Mouse (Mus musculus) left cerebral cortex, postnatal 14 days (tissue): ENCODE measurements around the gene Gm20388. TPM values are rescaled to one million over a fixed set of nuclear protein-coding genes. Genes with fewer than 3 reads are reported as not detected.

Experiments
- DNase-seq, 2 experiments: peaks; one replicate each; pipeline ENCODE4 v3.0.0; 2021 to 2022; ENCODE audit warnings: low spot score in 2 of 2, mixed read lengths in 1 of 2
- intact Hi-C: fragments of 180-260 bp; cut with DNase I; formaldehyde crosslinking; loops from one replicate; pipeline ENCODE4 v1.15.1; 2025
- total RNA-seq, 2 experiments: library from RNA; stranded (reverse); gene quantifications; 2 replicates each; pipeline ENCODE4 v1.2.3; 2021

The Gm20388 gene
- total RNA-seq, 2 experiments from 2014 or later = 2.8 to 7.3 TPM

DNA sequence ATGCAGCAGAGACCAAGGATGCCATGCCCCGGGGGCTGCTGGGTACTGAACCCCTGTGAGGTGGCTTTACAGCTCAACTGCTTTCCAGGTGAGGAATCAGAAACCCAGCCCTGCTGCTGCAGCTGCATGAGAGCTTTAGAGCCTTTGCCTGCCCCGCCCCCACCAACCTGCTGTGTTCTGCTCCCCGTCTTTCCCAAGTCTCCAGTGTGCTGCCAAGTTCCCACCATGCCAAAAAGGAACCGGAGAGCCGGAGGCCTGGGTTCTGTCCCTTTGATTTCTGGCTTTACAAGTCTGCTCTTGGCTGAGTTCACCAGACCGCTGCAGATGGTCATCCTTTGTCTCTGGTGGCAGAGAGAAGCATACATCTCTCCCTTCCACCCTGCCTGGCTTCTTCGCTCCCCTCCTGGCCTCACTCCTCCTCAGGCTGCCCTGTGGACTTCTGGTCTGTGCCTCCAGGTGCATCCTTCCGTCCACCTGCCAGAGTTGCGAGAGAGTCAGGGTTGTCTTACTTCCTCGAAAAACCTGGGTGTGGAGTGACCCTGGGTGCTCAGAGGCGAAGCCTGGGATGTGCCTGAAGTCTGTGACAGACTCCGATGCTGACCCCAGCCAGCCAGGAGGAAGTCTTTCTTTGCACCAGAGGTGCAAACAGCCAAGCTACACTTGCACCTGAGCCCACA, 1086.4 kb downstream of the Gm20388 start:
- intact Hi-C loops = no loop called here
- DNase-seq = no peak

DNA sequence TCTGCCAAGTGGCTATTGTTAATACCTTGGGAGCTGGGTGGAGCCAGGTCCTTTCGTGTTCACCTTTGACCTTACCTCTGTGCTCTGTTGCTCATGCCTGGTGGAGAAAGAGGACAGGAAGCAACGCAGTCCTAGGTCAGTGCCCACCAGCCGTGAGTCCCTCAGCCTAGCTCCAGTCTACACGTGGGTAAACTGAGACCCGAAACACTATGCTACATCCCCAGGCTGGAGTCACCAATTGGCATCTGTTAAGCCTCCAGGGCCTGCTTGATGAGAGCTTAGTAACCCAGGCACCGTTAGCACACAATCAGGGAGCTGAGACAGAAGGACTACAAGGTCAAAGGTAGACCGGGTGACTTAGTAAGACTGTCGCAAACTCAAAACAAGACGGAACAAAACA, 1087.3 kb downstream of the Gm20388 start:
- no peak for DNase-seq
- intact Hi-C loops = no loop called here

DNA sequence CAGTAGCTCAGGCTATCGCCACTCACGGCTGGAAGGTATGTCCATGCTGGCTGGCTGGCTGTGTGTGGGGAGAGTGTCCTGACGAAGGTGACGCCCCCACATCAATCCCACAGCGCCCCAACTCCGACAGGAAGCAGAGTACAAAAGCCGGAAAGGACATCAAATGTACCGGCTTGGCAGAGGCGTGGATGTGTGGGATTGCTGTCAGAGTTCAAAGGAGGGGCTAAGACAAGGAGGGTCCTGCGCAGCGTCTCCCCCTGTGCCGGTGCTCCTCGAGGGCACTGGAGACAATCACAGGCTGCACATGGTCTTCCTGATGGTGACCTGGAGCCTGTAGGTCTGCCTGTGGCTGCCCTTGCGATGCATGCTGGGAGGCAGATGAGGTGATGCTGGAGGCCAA, 1088.3 kb downstream of the Gm20388 start:
- intact Hi-C loops = no loop called here
- no peak for DNase-seq

DNA sequence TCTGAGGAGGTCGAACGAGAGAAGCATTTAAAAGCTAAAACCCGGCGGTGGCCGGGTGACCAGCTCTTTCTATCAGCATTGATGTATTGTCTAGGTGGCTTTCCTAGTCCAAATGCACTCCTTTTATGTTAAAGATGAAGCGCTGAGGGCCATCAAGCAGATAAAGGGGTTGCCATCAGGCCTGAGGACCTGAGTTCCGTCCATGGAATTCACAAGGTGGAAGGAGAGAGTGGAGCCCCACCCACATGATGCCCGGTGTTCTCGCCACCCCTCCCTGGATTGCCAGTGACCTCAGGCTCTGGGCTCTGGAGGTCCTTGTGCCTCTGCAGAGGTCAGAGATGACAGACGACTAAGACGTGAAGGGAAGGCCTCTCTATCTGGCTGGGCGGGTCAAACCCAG, 1091.3 kb downstream of the Gm20388 start:
- DNase-seq = no peak
- intact Hi-C loops = no loop called here

DNA sequence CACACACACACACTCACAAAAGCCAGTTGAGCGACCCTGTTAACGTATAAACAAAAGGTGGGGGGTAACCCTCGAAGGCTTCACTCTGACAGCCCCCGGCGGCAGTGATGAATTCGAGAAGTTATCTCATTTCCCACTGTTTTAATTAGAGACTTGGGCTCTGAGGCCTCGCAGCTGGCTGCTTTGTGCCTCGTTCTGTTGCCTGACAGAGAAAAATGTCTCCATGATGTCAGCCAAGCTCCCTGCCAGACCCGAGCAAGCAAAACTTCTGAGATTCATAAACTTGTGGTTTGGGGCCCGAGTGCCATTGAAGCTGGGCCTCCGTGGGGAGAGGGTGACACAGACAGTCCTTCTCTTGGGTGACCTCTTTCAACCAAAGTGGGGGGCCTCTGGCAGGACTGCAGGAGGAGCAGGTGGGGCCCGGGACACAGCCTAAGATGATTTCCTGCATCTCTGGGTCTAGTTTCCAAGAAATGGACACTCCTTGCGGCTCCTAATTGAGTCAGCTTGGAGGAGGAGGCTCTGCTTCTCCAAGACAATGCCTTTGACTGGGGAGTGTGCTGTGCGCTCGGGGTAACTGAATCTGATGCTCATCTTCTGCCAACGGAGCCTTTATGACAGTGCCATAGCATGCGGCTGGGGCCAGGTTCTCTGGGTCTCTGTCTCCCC, 1092.4 kb downstream of the Gm20388 start:
- DNase-seq = no peak
- intact Hi-C loops = no loop called here

DNA sequence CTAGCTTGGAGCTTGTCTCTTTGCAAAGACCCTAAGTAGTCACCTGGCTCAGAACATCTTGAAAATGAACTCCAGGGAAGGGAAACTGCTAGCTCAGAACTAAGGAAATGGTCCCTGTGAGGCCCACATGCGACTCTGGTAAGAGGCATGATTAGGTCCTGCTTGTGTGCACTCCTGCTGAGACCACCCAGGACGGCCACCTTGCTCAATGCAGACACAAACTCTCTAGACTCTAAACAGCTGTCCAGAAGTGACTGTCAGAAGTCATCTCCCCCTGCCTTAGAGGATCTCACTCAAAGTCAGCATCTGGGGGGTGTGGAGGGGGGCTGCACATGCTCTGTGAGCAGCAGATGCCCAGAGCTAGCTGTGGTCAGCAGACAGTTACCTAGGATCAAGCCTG, 1093.0 kb downstream of the Gm20388 start:
- intact Hi-C loops = no loop called here
- DNase-seq = no peak

DNA sequence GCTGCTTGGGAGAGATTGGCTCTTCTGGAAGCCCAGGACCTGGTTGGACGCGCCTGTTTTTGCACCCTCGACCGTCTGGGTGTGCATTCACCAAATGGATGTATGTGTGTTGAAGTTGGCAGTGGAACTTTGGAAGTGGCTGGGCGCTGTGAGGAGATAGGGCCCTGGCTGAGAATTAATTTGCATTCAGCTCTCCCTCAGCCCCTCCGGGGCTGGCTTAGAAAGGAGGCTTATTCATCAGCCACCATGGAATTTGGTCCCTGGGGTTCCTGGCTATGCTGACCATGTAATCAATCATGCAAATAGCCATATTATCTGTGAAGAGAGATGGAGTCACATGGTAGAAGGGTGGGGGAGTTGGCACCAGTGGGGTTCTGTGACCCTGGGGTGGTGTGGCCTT, 1102.7 kb downstream of the Gm20388 start:
- DNase-seq = no peak
- intact Hi-C loops = no loop called here

DNA sequence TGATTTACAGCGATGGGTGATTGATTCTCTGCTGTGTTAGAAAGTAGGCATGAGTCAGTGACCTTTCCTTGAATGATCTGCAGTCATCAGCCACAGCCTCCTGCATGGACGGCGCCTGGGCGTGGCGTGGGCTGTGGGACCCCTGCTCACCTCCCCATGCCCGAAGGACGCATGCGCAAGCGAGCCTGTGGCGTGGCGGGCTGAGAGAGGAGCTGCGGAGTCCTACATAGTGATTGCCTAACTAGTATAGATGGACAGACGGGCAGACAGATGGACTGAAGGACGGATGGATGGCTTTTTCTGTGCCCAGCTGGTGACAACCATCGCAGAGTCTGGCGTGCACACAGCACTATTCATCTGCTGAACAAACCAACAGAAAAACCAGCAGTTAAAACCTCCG, 1106.0 kb downstream of the Gm20388 start:
- no peak for DNase-seq
- intact Hi-C loops = no loop called here

DNA sequence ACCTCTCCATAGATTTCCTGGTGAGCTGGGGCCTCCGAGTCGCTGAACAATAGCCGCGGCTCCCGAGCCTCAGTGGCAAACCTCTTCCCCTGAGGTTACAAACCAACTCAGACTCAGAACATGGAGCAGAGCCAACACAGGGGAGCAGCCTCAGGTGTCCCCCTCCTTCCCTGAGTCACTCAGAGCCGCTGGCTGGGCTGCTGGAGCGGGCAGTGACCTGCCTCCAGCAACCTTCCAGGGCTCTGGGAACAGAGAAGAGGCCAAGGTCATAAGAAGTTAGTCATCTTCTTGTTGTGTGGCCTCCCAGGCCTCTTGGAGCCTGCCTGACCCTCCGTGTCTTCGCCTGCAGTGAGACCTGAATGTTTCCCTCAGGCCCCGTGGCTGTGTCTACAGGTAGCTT, 1107.6 kb downstream of the Gm20388 start:
- intact Hi-C loops = no loop called here

DNA sequence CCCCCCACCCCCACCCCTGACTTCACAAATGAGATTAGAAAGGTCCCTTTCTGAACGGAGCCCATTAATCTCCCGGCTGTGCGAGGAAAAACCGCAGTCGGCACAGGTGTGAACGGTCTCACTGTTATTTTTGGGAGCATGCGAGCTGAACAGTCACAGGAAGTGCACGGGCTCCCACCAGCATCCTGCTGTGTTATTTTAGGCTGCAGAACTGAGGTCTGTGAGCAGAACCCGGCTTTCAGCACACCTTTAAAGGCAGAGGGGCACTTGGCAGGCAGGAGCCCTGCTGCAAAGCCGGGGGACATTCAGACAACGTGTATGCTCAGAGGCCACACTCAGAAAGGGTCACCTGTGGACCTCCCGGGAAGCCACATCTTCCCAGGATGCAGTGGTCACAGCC, 1110.8 kb downstream of the Gm20388 start:
- DNase-seq = no peak
- intact Hi-C loops = no loop called here

More for the DNA sequence above, 1107.6 kb downstream of the Gm20388 start:
- DNase-seq = no peak

DNA sequence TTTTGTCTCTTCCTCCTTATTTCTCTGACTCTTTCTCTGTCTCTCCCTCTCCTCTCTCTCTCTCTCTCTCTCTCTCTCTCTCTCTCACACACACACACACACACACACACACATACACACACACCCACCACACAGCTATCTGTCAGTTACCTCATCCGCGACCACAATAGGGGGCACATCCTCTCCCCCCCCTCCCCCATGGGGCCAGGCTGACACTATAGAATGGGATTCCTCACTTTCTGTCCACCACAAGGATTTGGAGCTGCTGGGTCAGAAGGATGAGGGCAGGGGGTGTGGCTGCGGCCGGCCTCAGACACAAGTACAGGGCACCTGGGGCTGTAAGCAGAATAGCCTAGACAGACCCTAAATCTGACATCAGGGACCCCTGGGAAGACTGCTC, 1112.4 kb downstream of the Gm20388 start:
- intact Hi-C loops = no loop called here
- no peak for DNase-seq

DNA sequence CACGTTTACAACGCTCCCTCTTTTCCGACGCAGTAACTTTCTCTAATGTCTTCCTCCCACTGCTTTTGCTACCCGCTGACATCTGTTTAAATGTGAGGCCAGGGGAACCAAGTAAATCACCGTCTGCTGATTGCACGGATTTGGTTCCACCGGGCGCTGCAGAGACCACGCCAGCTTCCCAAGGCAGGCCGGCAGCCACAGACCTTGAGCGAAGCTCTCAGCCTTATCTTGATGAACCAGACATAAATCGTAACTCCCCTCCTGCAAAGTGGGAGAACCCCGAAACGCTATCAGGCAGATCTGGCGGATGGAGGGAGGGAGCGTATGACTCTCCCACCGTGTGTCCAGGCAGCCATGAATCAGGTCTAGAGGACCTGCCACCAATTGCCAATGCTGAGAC, 1113.1 kb downstream of the Gm20388 start:
- intact Hi-C loops = no loop called here
- DNase-seq = no peak

DNA sequence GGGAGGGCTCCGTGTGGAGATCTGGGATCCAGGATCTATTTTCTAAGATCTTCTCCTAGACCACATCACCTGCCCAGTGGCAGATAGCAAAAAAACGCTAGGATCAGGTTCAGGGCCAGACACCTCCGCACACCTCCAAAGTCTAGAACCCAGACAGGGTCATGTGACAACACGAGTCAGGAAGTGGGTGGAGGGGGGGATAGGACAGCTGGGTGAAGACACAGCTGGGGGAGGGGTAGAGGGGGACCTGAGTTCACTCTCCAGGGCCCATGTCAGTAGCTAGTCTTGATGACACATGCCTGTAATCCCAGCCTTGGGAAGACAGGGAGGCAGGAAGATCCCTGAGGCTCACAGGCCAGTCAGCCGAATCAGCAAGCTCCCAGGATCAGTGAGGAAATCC, 1114.8 kb downstream of the Gm20388 start:
- intact Hi-C loops = no loop called here
- no peak for DNase-seq

DNA sequence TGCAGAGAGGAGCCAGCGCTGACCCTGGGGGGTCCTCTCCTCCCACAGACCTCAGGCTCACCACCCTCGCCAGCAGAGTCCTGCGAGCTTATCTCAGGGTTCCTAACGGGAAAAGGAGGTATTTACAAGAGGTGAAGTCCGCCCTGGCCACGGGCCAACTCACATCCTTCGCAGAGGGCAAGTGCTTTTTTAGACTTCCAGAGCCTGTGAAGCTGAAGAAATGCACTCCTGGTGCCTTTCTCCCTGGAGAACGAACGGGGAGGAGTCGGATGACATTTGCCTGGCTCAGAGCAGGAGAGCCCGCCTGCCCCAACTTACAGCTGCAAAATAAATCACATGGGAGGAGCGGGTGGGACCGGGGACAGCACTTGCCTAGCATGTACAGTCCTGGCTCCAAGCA, 1117.1 kb downstream of the Gm20388 start:
- intact Hi-C loops = no loop called here

DNA sequence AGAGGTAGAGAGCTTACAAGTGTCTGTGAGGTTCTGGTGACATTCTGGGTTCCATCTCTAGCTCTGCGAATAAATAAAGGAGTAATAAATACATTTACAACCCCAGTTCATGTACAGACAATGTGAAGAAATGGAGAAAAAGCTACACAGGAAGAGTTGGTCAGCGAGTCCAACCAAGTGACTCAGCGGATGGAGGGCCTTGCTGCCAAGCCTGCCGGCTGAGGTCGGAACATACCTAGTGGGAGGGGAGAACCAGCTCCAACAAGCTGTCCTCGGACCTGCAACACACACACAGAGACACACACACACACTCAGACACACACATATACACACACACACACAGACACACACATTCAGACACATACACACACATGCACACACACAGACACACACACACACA, 1118.4 kb downstream of the Gm20388 start:
- no peak for DNase-seq
- intact Hi-C loops = no loop called here

More for the DNA sequence above, 1117.1 kb downstream of the Gm20388 start:
- no peak for DNase-seq

DNA sequence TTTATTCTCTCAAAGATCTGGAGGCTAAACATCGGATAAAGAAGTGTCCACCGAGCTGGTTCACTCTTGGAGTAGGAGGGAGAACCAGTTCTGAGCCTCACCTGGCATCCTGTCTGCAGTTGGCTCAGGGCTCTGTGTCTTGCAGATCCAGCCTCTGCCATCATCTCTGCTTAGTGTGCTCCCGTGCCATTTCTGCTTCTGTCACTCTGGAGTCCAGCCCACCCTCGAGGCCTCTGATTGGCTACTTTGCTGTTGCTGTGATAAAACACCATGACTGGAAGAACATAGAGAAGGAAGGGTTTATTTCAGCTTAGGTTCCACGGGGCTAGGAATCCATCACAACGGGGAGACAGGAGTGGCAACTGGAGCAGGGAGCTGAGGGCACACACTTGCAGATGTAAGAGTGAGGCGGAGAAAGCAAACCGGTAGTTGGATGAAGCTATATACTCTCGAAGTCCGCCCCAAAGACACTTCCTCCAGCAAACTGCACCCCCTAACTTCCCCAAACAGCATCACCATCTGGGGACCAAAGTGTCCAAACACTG, 1119.9 kb downstream of the Gm20388 start:
- peak; percentile 23 to 68 for DNase-seq
- intact Hi-C loops = no loop called here

DNA sequence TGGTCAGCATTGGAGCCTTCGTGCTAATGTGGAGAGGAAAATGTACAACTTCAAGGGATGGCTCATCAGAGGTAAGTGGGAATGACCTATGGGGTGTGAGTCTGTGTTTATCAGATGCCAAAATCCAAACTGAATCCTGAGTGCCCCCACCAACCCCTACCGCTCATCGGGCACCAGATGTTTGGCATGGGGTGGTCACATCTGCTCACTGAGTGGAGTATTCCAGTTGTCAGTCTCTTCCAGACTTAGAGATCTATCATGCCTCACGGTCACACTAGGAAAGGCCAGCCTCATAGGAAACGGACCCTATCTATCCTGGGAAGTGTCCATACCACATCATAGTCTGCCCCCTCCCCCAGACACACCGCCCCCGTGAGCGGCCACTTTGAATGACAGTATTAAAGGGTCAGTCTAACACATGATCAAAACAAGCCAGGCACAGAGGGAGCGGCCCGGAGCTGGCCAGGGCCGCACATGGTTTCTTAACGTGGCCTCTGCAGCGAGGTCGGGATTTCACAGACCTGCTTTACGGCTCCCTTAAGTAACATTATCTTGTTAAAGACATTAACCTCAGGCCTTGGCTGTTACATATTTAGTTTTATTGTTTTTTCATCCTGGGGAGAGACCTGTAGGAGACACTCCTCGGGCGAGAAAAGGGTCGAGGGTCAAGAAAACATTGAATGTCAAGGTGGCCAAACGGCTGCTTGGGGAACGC, 1122.8 kb downstream of the Gm20388 start:
- intact Hi-C loops = no loop called here
- no peak for DNase-seq

DNA sequence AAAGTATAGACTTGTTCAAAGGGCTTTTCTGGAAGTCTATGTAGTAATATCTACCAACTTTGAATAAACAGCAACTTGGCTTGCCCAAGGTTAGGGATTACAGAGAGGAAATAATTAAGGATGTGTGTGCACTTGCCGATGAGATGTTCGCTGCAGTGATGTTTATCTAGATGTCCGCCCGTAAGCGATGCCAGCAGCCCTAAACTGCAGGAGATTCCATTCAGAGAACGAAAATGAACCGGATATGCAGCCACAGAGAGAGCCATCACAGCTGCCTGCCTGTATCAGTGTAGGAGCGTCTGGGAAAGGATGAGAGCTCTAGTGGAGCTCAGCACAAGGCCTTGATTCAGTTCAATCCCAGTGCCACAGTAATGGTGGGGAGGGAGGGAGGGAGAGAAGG, 1125.0 kb downstream of the Gm20388 start:
- intact Hi-C loops = no loop called here
- no peak for DNase-seq

DNA sequence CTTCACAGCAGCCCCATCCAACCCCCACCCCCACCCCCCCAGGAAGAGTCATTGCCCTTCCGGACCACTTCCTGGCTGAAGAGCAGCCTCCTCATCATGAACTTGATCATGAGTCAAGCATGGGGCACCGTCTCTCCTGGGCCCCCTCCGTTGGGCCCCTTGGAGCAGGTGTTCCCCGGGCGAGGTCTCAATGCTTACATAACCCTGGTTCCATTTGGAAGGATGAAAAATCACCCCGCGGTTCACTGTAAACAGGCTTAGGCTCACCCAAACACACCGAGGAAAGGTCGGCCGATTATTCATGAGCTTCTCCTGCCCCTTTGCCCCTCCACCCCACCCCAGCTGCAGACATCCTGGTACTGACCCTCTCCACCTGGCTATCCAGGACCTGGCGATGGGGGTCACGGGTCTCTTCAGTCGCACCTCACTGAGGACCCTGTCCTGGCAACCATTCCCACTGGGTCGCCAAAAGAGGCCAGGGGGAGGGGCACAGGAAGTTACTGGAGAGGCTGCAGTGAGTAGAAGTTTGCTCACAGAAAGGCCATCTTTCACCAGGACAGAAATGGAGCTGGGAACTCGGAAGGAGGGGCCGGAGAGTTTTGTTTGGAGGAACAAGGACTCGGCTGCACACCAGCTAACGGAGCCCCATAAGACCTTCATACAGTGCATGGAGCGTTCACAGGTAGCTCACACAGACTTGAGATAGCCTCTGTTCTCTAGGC, 1133.2 kb downstream of the Gm20388 start:
- intact Hi-C loops = no loop called here
- DNase-seq = no peak

DNA sequence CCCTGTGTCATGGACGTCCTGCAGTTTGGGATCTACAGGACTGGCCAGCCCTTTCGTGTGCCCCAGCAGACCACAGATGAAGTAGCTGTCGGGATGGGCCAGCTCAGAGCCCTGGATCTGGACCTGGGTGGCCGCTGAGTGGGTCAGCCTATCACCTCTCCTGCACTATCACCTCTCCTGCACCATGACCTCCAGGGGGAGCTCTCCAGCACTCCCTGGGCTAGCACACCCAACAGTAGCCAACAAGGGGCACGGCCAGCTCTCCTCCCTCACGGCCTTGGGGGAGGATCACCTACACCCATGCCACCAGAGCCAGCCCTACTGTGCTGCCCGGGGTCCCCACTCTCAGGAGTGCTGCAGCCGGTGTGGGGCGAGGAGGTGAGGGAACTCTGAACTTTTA, 1136.8 kb downstream of the Gm20388 start:
- DNase-seq = no peak
- intact Hi-C loops = no loop called here
